Mouse (Mus musculus): ENCODE measurements around the gene Pxmp4.

GRCm38 (mm10) chr2:154593025-154593424 is 10.5 kb downstream of the Pxmp4 start:
- TF ChIP-seq CTCF (IDR thresholded peaks at IDR 0.05; ENCODE audit: low read depth) (peak; percentile 78), EP300 (optimal IDR thresholded peaks at IDR 0.05) (no peak)
